Mouse (Mus musculus) mesoderm, embryonic 11.5 days (tissue): ENCODE measurements around the gene Vps13d.

Experiments used
- DNase-seq: peaks from one replicate; pipeline ENCODE4 v3.0.0-alpha.2; 2012; ENCODE audit warnings: low read depth, low spot score

The Vps13d gene

GRCm38 (mm10) chr4:145035450-145035849, 159.4 kb downstream of the Vps13d start:
- no peak for DNase-seq

DNA sequence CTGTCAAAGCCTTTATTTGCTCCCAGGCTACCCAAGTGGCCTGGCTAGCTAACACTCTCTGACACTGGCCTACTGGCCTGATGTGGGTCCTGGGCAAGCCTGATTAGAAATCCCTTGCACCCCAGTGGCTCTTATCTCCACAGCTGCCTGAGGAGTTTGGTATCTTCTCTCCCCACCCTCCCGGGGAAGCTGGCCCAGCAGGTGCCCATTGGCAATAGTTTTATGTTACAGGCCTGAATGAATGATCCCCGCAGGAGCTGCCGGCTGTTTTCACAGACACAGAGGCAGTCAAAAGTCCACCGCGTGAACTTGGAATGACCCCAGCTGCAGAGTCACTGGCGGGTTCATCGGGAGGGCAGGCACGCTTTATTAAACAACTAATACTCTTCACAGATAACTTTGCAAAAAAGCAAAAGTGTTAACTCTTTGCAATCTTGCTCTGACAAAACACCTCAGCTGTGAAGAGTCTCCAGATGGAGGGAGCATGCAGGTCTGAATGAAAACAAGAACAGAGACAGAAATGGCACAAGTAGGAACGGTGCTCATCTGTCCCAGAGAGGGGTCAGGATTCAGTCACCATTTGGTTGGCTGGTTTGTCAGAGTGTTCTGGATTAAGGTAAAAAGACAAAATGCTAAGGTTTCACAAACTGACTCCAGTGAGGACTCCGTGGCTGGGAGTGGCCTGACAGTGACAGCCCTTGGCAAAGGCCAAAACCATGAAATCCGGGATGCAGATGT, 160.1 kb downstream of the Vps13d start:
- DNase-seq, result peak; percentile 81

DNA sequence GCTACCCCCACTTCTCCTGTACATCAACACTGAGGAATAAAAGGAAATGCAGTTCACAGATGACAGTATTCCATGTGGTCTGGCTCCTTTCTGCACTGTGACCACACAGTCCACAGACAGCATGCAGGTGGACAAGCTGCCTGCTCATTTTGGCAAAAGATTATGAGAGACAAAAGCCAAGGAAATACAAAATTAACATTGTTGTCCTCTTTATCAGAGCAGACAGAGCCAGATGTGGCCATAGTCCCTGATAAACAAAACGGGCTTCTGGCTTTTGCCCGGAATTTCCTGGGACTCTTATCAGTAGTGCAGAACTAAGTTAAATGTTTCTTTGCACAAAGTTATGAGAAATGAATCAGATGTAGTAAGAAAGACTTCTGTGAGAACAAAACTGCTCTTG, 161.4 kb downstream of the Vps13d start:
- no peak for DNase-seq

DNA sequence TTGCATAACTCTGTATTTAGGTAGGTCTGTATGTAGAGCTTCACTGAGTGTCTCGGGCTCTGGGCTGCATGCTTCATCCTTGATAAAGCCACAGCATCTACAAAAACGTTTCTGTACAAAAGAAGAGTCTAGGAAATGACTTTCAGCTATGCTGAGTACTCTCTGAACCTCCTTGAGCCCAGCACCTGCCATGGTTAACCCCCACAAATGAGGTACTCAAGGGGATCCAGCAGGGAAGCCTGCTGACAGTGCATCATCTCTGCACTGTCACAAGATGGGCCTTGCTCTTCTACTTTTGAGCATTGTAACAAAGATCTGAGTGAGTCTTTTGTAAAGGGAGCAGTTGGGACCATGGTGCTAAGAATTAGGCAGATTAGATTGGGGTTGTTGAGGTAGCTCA, 162.2 kb downstream of the Vps13d start:
- DNase-seq, result no peak

DNA sequence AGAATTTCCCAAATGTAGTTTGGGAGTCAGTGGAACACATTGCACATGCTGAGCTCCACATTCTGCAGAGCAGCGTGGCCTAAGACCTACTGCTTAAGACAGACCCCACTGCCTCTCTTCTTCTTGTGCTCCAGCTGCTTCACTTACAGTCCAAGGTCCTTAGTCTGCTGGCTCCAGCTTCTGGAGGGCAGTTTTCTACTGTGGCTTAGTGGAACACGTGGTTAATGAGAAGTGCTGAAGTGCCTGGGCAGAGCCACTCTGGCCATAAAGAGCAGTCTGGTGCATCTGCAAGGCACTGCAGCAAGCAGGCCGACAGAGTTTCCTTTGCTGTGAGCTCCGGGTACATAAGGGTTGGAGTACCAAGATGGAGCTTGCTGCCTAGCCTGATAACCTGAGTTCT, 163.3 kb downstream of the Vps13d start:
- no peak for DNase-seq

- DNase-seq, result no peak
Observed at GRCm38 (mm10) chr4:145026449-145026851, 168.4 kb downstream of the Vps13d start.

GRCm38 (mm10) chr4:145025409-145025762, 169.4 kb downstream of the Vps13d start:
- DNase-seq, result no peak

- no peak for DNase-seq
Observed at GRCm38 (mm10) chr4:145024694-145025408, 170.0 kb downstream of the Vps13d start.

DNA sequence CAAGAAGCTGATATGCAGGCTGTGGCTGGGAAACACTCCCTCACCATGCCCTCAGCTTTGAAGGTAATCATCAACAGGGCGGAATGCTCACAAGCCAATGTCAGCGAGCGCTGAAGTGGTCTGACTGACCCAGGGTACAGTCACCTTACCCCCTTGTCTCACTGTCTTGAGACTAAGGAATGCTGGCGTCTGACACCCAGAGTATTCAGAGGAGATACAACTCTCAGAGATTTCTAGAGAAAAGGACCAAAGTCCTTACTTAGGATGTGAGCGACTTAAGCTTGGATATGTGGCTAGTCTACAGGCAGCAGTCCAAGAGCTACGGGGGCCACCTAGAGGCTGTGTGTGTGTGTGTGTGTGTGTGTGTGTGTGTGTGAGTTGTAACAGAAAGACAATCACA, 170.9 kb downstream of the Vps13d start:
- DNase-seq, result no peak

DNA sequence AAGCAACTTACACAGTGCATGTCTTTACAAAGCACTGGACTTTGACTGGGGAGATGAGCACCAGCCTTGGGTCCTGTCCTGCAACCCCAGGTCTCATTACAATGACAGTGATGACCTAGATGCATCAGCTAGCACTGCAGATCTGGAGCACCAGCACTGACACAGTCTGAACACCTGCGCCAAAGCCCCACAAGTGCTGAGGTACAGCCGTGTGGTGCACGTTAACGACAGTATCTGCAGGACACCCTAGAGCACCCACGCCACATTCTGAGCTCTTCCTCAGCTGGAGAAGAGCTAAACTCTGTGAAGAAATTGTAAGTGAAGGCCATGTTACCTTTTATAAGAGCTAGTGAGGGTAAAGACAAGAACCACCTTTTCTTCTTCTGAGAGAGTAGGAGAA, 172.0 kb downstream of the Vps13d start:
- DNase-seq, result no peak

DNA sequence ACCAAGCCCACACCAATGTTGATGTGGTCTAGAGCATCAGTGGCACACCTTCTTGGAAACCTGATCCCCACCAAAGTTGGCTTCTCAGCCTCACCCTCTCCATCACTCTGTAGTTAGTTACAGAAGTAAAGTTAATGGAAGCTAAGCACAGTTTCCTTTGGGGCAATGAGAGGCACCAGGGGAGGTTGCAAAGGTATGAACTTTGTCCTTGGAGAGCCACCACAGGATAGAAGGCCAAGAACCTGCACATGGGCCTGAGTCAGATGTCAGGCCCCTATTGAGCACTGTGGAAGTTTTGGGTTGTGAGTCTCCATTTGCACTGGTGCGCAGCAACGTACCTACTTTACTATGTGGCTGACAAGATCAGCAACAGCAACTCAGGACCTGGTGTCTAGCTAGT, 172.6 kb downstream of the Vps13d start:
- DNase-seq, result no peak

DNA sequence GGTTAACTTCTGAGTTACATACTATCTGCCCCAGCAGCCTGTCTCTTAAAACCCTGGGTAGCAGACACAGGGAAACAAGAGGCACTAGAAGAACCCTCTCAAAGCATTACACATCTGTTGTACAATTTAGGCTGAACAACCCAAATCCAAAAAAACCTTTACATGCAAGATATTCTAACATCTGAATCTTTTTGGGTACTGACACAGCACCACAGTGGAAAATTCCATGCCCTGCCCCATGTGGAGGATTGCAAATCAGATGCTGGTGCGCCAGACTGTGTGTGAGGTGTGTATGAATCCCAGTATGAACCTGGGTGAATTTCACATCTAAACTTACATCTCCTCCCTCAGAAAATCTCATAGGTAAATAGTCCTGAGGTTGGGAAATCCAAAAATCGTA, 174.4 kb downstream of the Vps13d start:
- DNase-seq, result no peak

GRCm38 (mm10) chr4:145019121-145019714, 175.6 kb downstream of the Vps13d start:
- DNase-seq, result no peak

GRCm38 (mm10) chr4:145017745-145018144, 177.1 kb downstream of the Vps13d start:
- no peak for DNase-seq

- DNase-seq, result no peak
Observed at GRCm38 (mm10) chr4:145016669-145017068, 178.1 kb downstream of the Vps13d start.

- DNase-seq, result no peak
Observed at GRCm38 (mm10) chr4:145014632-145014960, 180.2 kb downstream of the Vps13d start.

DNA sequence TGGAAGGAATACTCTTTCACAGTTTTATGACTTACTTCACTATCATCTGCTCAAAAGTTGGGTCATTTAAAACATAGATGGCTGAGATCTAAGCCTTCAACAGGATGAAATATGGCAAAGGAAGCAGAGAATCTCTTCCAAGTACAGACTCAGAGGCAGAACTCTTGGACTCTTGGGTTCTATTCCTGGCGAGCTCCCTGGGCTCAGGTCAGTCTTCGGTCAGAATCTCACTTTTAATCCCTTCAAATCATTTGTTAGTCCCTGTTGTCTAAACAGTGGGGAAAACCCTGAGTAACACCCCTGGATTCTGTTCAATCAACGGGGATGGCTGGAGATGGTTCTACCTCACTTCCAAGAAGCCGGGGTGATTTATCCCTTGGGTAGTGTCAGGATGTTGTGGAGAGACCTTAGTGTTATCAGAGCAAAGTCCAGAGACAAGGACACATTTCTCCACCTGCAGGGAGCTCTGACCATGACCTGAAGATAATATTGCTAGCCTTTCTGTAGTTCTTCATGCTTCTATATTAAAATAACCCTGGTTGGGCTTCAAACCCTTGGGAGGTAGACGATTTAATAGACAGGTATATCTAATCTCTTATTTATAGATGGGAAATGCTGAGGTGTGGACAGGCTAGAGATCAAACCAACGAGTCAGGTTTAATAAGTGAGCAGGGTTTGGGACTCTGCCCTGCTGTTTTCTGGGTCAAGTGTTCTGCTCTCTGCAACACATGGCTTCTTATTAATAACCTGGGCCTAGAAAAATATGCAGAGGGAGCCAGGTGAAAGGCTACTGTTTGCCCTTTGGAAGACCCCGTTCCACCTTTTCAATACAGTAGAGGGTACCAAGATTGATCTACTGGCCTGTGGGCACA, 180.8 kb downstream of the Vps13d start:
- no peak for DNase-seq

DNA sequence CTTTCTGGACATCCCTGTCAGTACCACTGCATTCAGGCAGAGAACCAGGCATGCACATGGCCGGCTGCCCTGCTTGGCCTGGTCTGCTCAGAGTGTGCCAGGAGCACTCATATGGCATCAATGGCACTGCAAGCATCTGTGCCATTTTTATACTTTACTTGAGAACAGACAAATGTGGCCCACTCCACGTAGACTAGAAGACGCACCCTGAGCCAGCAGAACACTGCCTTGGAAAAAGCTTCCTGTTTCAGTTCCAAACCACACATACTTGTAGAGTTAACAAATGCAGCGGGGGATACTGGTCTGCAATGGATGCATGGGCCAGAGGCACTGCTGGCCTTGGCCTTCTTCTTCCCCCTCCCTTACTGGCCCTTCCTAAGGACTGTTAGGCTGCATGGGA, 181.6 kb downstream of the Vps13d start:
- DNase-seq, result no peak

GRCm38 (mm10) chr4:145011156-145011555, 183.6 kb downstream of the Vps13d start:
- no peak for DNase-seq

DNA sequence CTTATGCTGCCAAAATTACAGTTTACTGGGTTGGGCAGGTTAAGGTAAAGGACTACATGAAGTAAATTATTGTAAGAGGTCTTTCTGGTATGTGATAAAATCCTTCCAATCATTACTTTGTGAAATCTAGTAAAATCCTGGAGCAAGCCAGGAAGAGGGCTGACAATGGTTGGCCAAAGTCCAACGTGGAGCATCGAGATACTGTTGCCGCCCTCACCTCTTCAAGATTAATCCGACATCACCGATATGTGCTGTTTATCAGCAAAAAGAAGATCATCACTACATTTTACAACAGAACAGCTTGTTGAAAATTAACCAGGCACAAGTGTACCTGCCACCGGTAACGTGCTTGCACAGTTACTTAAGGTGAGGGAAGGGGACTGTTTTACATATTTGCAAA, 184.9 kb downstream of the Vps13d start:
- DNase-seq, result no peak

DNA sequence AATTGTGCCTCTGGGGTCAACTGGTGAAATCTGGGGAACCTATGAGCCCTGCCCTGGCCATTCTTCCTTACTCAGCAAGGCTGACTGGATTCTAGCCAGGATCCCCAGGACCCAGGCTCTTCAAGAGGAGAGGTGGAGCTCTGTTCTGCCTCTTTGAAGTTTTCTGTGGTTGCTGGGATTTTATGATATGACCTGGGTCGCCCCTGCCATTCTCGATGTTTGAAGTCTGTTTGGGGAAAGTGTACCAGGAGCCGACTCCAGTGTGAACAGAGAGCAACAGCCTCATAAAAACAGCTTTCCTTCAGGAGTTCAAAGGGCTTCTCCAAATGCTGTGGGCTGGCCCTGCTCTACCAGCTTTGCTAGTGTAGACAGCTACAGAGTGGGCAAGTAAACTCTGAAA, 185.4 kb downstream of the Vps13d start:
- no peak for DNase-seq

GRCm38 (mm10) chr4:145005943-145006545, 188.8 kb downstream of the Vps13d start:
- no peak for DNase-seq
